Mouse (Mus musculus) heart, adult 11 months (tissue): ENCODE measurements around the gene Ints12.
A peak's percentile ranks its signal among the peaks of the same experiment; 100 is the strongest.

Experiments
- DNase-seq: peaks from one replicate; pipeline ENCODE4 v3.0.0; 2022

Gene Ints12

GRCm38 (mm10) chr3:133091664-133092273 lies at the start of gene Ints12, which contains the start of gene Gstcd:
Gene Ints12, plus strand, starts transcription at chr3:133091840.
Gene Gstcd, minus strand, starts transcription at chr3:133092033.
- DNase-seq: peak; percentile 99

- no peak for DNase-seq
Measured at GRCm38 (mm10) chr3:133052068-133052467, 39.6 kb upstream of the Ints12 start.

GRCm38 (mm10) chr3:133075560-133075959 lies 16.1 kb upstream of the Ints12 start:
- DNase-seq: no peak

- no peak for DNase-seq
Measured at GRCm38 (mm10) chr3:133082736-133083135, 8.9 kb upstream of the Ints12 start.

- no peak for DNase-seq
Measured at GRCm38 (mm10) chr3:133085858-133086257, 5.8 kb upstream of the Ints12 start.

- no peak for DNase-seq
Measured at GRCm38 (mm10) chr3:133090247-133091120, 1.2 kb upstream of the Ints12 start.

- no peak for DNase-seq
Measured at GRCm38 (mm10) chr3:133091121-133091663, 448 bp upstream of the Ints12 start.

GRCm38 (mm10) chr3:133092274-133092853 lies 724 bp downstream of the Ints12 start:
- DNase-seq: no peak

GRCm38 (mm10) chr3:133092936-133093335 lies 1.3 kb downstream of the Ints12 start:
- no peak for DNase-seq

GRCm38 (mm10) chr3:133094305-133094704 lies 2.7 kb downstream of the Ints12 start:
- no peak for DNase-seq

GRCm38 (mm10) chr3:133097936-133098335 lies 6.3 kb downstream of the Ints12 start:
- DNase-seq: no peak

GRCm38 (mm10) chr3:133098336-133098735 lies 6.7 kb downstream of the Ints12 start:
- no peak for DNase-seq

GRCm38 (mm10) chr3:133098909-133099308 lies 7.3 kb downstream of the Ints12 start:
- no peak for DNase-seq

GRCm38 (mm10) chr3:133103768-133104167 lies 12.1 kb downstream of the Ints12 start:
- DNase-seq: peak; percentile 53

GRCm38 (mm10) chr3:133104436-133104835 lies 12.8 kb downstream of the Ints12 start:
- DNase-seq: peak; percentile 55

GRCm38 (mm10) chr3:133108731-133109130 lies 17.1 kb downstream of the Ints12 start:
- DNase-seq: no peak

GRCm38 (mm10) chr3:133109844-133110243 lies 18.2 kb downstream of the Ints12 start:
- DNase-seq: peak; percentile 35

- peak; percentile 7 for DNase-seq
Measured at GRCm38 (mm10) chr3:133111741-133112140, 20.1 kb downstream of the Ints12 start.

- DNase-seq: no peak
Measured at GRCm38 (mm10) chr3:133113281-133113680, 21.6 kb downstream of the Ints12 start.

GRCm38 (mm10) chr3:133131372-133131771 lies 39.7 kb downstream of the Ints12 start:
- no peak for DNase-seq

- no peak for DNase-seq
Measured at GRCm38 (mm10) chr3:133132611-133133010, 41.0 kb downstream of the Ints12 start.

- no peak for DNase-seq
Measured at GRCm38 (mm10) chr3:133141877-133142276, 50.2 kb downstream of the Ints12 start.

GRCm38 (mm10) chr3:133144511-133145147 lies 53.0 kb downstream of the Ints12 start:
- no peak for DNase-seq
